Mouse (Mus musculus): ENCODE results near the gene Trio. TPM values are rescaled to one million over a fixed set of nuclear protein-coding genes. Genes with fewer than 3 reads are reported as not detected.

Trio gene
- polyA plus RNA-seq, 1 experiment from 2014 or later = 44.7 TPM

Other genes starting within 250 kb of the Trio start
- gene Dnah5, start 177.9 kb upstream of the Trio start, polyA plus RNA-seq (2015; fragmentation: Nextera tagmentation; extraction: Ambion mirVana) = 0.15 and 0.20 TPM in 2 replicates

Data from forebrain, embryonic 15.5 days (tissue).